In the genomic region with DNA sequence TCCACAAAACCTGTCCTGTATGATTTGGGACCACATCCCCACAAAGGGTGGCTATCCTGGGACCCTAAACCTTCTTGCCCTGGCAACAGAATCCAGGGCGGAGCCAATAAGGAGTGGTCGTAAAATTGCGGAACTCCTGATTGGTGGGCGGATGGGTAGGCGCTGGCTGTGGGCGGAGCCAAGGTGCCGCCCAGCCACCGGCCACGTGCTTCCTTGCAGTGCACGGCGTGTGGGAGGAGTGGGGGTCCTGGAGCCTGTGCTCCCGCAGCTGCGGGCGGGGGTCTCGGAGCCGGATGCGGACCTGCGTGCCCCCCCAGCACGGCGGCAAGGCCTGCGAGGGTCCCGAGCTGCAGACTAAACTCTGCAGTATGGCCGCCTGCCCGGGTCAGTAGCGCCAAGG, we compare ENCODE assay signal across 8 mouse cellular contexts. TPM values are rescaled to one million over a fixed set of nuclear protein-coding genes. Genes with fewer than 3 reads are reported as not detected.
A peak's percentile ranks its signal among the peaks of the same experiment; 100 is the strongest.
DNase-seq lines count a peak whose midpoint lies in the region; ATAC-seq and TF ChIP-seq lines count a peak whose summit lies in the region.

No protein-coding gene starts in this region.

- H3K4me1 ChIP-seq in forebrain, embryonic 13.5 days = peaks cover 17% of the 10 kb centered on the region
- peaks cover 4% of the 10 kb centered on the region for H3K4me1 ChIP-seq in liver, embryonic 13.5 days (replicated peaks)
- H3K4me1 ChIP-seq in stomach, postnatal 0 days (replicated peaks; ENCODE audit: control insufficient read depth, insufficient read depth) = no peaks in the 10 kb centered on the region
- no peaks in the 10 kb centered on the region for H3K4me1 ChIP-seq in kidney, adult 2 months (ENCODE audit: control insufficient read depth, insufficient read depth, low read length)

- H3K27me3 ChIP-seq in forebrain, embryonic 13.5 days = no peaks in the 10 kb centered on the region
- H3K27me3 ChIP-seq in liver, embryonic 13.5 days = peaks cover 67% of the 10 kb centered on the region
- H3K27me3 ChIP-seq in stomach, postnatal 0 days (ENCODE audit: control insufficient read depth, insufficient read depth, low read length) = no peaks in the 10 kb centered on the region
- no peaks in the 10 kb centered on the region for H3K27me3 ChIP-seq in kidney, adult 2 months (replicated peaks; ENCODE audit: control insufficient read depth, insufficient read depth, low read length)

- ATAC-seq in forebrain, embryonic 13.5 days = no peak
- no peak for ATAC-seq in liver, embryonic 13.5 days (ENCODE audit: low read depth)
- ATAC-seq in stomach, postnatal 0 days (ENCODE audit: low FRiP score, low TSS enrichment) = no peak

- DNase-seq in retina, postnatal 1 day = peak; percentile 57
- no peak for DNase-seq in retina, embryonic 14.5 days (ENCODE audit: low spot score)
- no peak for DNase-seq in liver, embryonic 13.5 days
- no peak for DNase-seq in stomach, postnatal 0 days (ENCODE audit: low spot score)
- no peak for DNase-seq in cerebellum, adult 9-10 months
- no peak for DNase-seq in frontal cortex, postnatal 10 days (ENCODE audit: low spot score in 2 of 2)
- DNase-seq in kidney, adult 2 months = no peak

- no peak for TF ChIP-seq EP300 in stomach, postnatal 0 days (optimal IDR thresholded peaks at IDR 0.05)

- H3K4me2 ChIP-seq in forebrain, embryonic 13.5 days = peak overlapping the region; percentile 54
- H3K4me2 ChIP-seq in liver, embryonic 13.5 days = peak overlapping the region; percentile 49
- peak overlapping the region; percentile 39; the same call in 1 of the 2 replicates for H3K4me2 ChIP-seq in stomach, postnatal 0 days (replicated peaks; ENCODE audit: low read depth)

- 27% methylated on average over 24 of the region's 25 CpGs for WGBS in forebrain, embryonic 13.5 days
- 12% methylated on average over 25 of the region's 25 CpGs for WGBS in liver, embryonic 13.5 days (ENCODE audit: insufficient replicate concordance)
- 11% methylated on average over 25 of the region's 25 CpGs for WGBS in stomach, postnatal 0 days
- WGBS in kidney, adult 2 months = 19% methylated on average over 25 of the region's 25 CpGs

- no peak for TF ChIP-seq CTCF in stomach, postnatal 0 days (IDR thresholded peaks at IDR 0.05; ENCODE audit: low read depth)
- TF ChIP-seq CTCF in kidney, adult 2 months (conservative IDR thresholded peaks at IDR 0.05; ENCODE audit: insufficient read depth, insufficient read length, low read depth, low read length) = no peak

- H3K36me3 ChIP-seq in forebrain, embryonic 13.5 days (ENCODE audit: poor library complexity, severe bottlenecking) = peaks cover 25% of the 10 kb centered on the region
- no peaks in the 10 kb centered on the region for H3K36me3 ChIP-seq in liver, embryonic 13.5 days
- H3K36me3 ChIP-seq in stomach, postnatal 0 days (ENCODE audit: control insufficient read depth, insufficient read depth, low read length) = no peaks in the 10 kb centered on the region
- H3K36me3 ChIP-seq in kidney, adult 2 months (ENCODE audit: control insufficient read depth, insufficient read depth, low read length) = no peaks in the 10 kb centered on the region

- peak overlapping the region; percentile 28; the same call in 1 of the 2 replicates for H3K9ac ChIP-seq in forebrain, embryonic 13.5 days
- no peak overlapping the region for H3K9ac ChIP-seq in liver, embryonic 13.5 days
- H3K9ac ChIP-seq in stomach, postnatal 0 days (ENCODE audit: low read length) = no peak overlapping the region

- no peak overlapping the region for H3K27ac ChIP-seq in forebrain, embryonic 13.5 days
- no peak overlapping the region for H3K27ac ChIP-seq in liver, embryonic 13.5 days
- no peak overlapping the region for H3K27ac ChIP-seq in stomach, postnatal 0 days (replicated peaks)
- H3K27ac ChIP-seq in kidney, adult 2 months (ENCODE audit: insufficient read depth, low read depth, low read length) = no peak overlapping the region

- TF ChIP-seq POLR2A in kidney, adult 2 months (IDR thresholded peaks at IDR 0.05; ENCODE audit: low read depth, low read length) = no peak

- peak overlapping the region; percentile 25 for H3K4me3 ChIP-seq in forebrain, embryonic 13.5 days
- peak overlapping the region; percentile 19; the same call in 1 of the 2 replicates for H3K4me3 ChIP-seq in liver, embryonic 13.5 days (replicated peaks)
- H3K4me3 ChIP-seq in stomach, postnatal 0 days (ENCODE audit: low read depth, low read length) = 0 out of 2 replicates have a peak overlapping the region, but pooled peaks have one; percentile 8
- no peak overlapping the region for H3K4me3 ChIP-seq in kidney, adult 2 months (ENCODE audit: insufficient read depth, low read depth, low read length)

- no peaks in the 10 kb centered on the region for H3K9me3 ChIP-seq in forebrain, embryonic 13.5 days (replicated peaks)
- no peaks in the 10 kb centered on the region for H3K9me3 ChIP-seq in liver, embryonic 13.5 days (replicated peaks)
- H3K9me3 ChIP-seq in stomach, postnatal 0 days (ENCODE audit: control insufficient read depth, low read length) = no peaks in the 10 kb centered on the region

RNA-seq across cellular contexts. Expression of a gene that starts 21.9 kb away (rescaled TPM):
- polyA plus RNA-seq in forebrain, embryonic 13.5 days (2015; fragmentation: Nextera tagmentation; extraction: Ambion mirVana) = 6.4 and 8.3 TPM in 2 replicates
- polyA plus RNA-seq in liver, embryonic 13.5 days (2015; fragmentation: Nextera tagmentation; extraction: Ambion mirVana) = 0.03 and 0.27 TPM in 2 replicates
- polyA plus RNA-seq in stomach, postnatal 0 days (2015; fragmentation: Nextera tagmentation; extraction: Ambion mirVana) = 0.49 and 0.83 TPM in 2 replicates
- 0.66 and 1.3 TPM in 2 replicates for polyA plus RNA-seq in kidney, adult 2 months (2012; rRNA removed)

RNA-seq across cellular contexts. Expression of a gene that starts 41.1 kb away (rescaled TPM):
- polyA plus RNA-seq in forebrain, embryonic 13.5 days (2015; fragmentation: Nextera tagmentation; extraction: Ambion mirVana) = 2.5 and 2.9 TPM in 2 replicates
- 3.1 and 3.3 TPM in 2 replicates for polyA plus RNA-seq in liver, embryonic 13.5 days (2015; fragmentation: Nextera tagmentation; extraction: Ambion mirVana)
- 47.7 and 51.6 TPM in 2 replicates for polyA plus RNA-seq in stomach, postnatal 0 days (2015; fragmentation: Nextera tagmentation; extraction: Ambion mirVana)
- 12.7 and 15.4 TPM in 2 replicates for polyA plus RNA-seq in kidney, adult 2 months (2012; rRNA removed)
